Mouse (Mus musculus) MEL (cell line): ENCODE results near the gene Aldh9a1. TPM values are rescaled to one million over a fixed set of nuclear protein-coding genes. Genes with fewer than 3 reads are reported as not detected.

Experiments used
- DNase-seq: peaks from one replicate; pipeline ENCODE4 v3.0.0; 2011; ENCODE audit warnings: low read depth, low spot score
- H3K27ac ChIP-seq: 2 replicates; pipeline ENCODE4 v1.5.1; 2012; ENCODE audit warnings: low read depth, mild to moderate bottlenecking, control low read depth, low read length, moderate library complexity; ENCODE audit not compliant: control insufficient read depth
- H3K27me3 ChIP-seq, 2 experiments: fragments of 150-350 bp in 1 of 2; sonication (generic) in 1 of 2; 2 replicates each; pipeline ENCODE4 v1.6.1; 2012; ENCODE audit warnings: low read length in 2 of 2, mild to moderate bottlenecking in 2 of 2, improper control_type of control experiment in 1 of 2, moderate library complexity in 1 of 2; ENCODE audit not compliant: insufficient read depth in 2 of 2, control insufficient read depth in 1 of 2
- H3K36me3 ChIP-seq, 2 experiments: 2 replicates each; pipeline ENCODE4 v1.6.1; 2012 to 2014; ENCODE audit warnings: low read length in 2 of 2, improper control_type of control experiment in 1 of 2, inconsistent platforms in 1 of 2, mild to moderate bottlenecking in 1 of 2; ENCODE audit not compliant: insufficient read depth in 2 of 2, control insufficient read depth in 1 of 2
- H3K4me1 ChIP-seq, 2 experiments: fragments of 150-350 bp in 1 of 2; sonication (generic) in 1 of 2; 2 replicates each; pipeline ENCODE4 v1.6.1; 2012; ENCODE audit warnings: low read length in 2 of 2, improper control_type of control experiment in 1 of 2, mild to moderate bottlenecking in 1 of 2; ENCODE audit not compliant: insufficient read depth in 2 of 2, control insufficient read depth in 1 of 2
- H3K4me3 ChIP-seq, 2 experiments: fragments of 150-350 bp in 1 of 2; sonication (generic) in 1 of 2; 2 replicates each; pipeline ENCODE4 v1.5.1; 2012; ENCODE audit warnings: low read depth in 2 of 2, low read length in 2 of 2, mild to moderate bottlenecking in 2 of 2, moderate library complexity in 2 of 2, control low read depth in 1 of 2, improper control_type of control experiment in 1 of 2; ENCODE audit not compliant: control insufficient read depth in 1 of 2, insufficient read depth in 1 of 2
- H3K79me2 ChIP-seq: 2 replicates; pipeline ENCODE4 v1.6.1; 2012; ENCODE audit warnings: mild to moderate bottlenecking, low read length, moderate library complexity; ENCODE audit not compliant: control insufficient read depth, poor library complexity, insufficient read depth
- H3K9ac ChIP-seq: 2 replicates; pipeline ENCODE4 v1.6.1; 2012; ENCODE audit warnings: low read depth, mild to moderate bottlenecking, control low read depth, low read length, moderate library complexity; ENCODE audit not compliant: control insufficient read depth, poor library complexity, severe bottlenecking
- H3K9me3 ChIP-seq: fragments of 150-350 bp; sonication (generic); replicated peaks from 2 replicates; pipeline ENCODE4 v1.6.1; 2012; ENCODE audit warnings: mild to moderate bottlenecking, low read length, improper control_type of control experiment, moderate library complexity; ENCODE audit not compliant: insufficient read depth
- CTCF ChIP-seq, 3 experiments: IDR thresholded peaks in 2 of 3; conservative IDR thresholded peaks in 1 of 3; 2 replicates each; pipeline ENCODE4 v1.5.1; 2011 to 2012; ENCODE audit warnings: low read length in 3 of 3, low read depth in 2 of 3, mild to moderate bottlenecking in 2 of 3, improper control_type of control experiment in 1 of 3, inconsistent platforms in 1 of 3, mixed read lengths in 1 of 3, moderate library complexity in 1 of 3; ENCODE audit not compliant: control insufficient read depth in 1 of 3, insufficient read depth in 1 of 3, poor library complexity in 1 of 3, severe bottlenecking in 1 of 3
- ELF1 ChIP-seq: IDR thresholded peaks from 2 replicates; pipeline ENCODE4 v1.6.1; 2014; ENCODE audit warnings: low read depth, mild to moderate bottlenecking, inconsistent platforms, low read length, improper control_type of control experiment, moderate library complexity
- EP300 ChIP-seq, 2 experiments: IDR thresholded peaks; 2 replicates each; pipeline ENCODE4 v1.6.1; 2011; ENCODE audit warnings: improper control_type of control experiment in 2 of 2, low read length in 2 of 2, low read depth in 1 of 2, mild to moderate bottlenecking in 1 of 2
- ETS1 ChIP-seq: IDR thresholded peaks from 2 replicates; pipeline ENCODE4 v1.6.1; 2012; ENCODE audit warnings: low read depth, mild to moderate bottlenecking, inconsistent platforms, low read length, improper control_type of control experiment, moderate library complexity
- GATA1 ChIP-seq: IDR thresholded peaks from 2 replicates; pipeline ENCODE4 v1.6.1; 2011; ENCODE audit warnings: low read depth, low read length, improper control_type of control experiment
- HCFC1 ChIP-seq: IDR thresholded peaks from 2 replicates; pipeline ENCODE4 v1.6.1; 2012; ENCODE audit warnings: low read depth, mild to moderate bottlenecking, inconsistent platforms, low read length, improper control_type of control experiment, moderate library complexity
- KAT2A ChIP-seq: conservative IDR thresholded peaks from 2 replicates; pipeline ENCODE4 v1.6.1; 2012; ENCODE audit warnings: low read depth, low read length, improper control_type of control experiment, inconsistent platforms
- MAX ChIP-seq: IDR thresholded peaks from 2 replicates; pipeline ENCODE4 v1.6.1; 2011; ENCODE audit warnings: low read length, improper control_type of control experiment
- MAZ ChIP-seq: IDR thresholded peaks from 2 replicates; pipeline ENCODE4 v1.6.1; 2012; ENCODE audit warnings: low read depth, mild to moderate bottlenecking, inconsistent platforms, low read length, improper control_type of control experiment
- MEF2A ChIP-seq: IDR thresholded peaks from 2 replicates; pipeline ENCODE4 v1.6.1; 2014; ENCODE audit warnings: low read depth, mild to moderate bottlenecking, inconsistent platforms, low read length, improper control_type of control experiment; ENCODE audit not compliant: poor library complexity, insufficient replicate concordance, severe bottlenecking; ENCODE audit errors: extremely low read depth
- MXI1 ChIP-seq: IDR thresholded peaks from 2 replicates; pipeline ENCODE4 v1.6.1; 2011; ENCODE audit warnings: mild to moderate bottlenecking, low read depth, low read length, improper control_type of control experiment
- MYB ChIP-seq: IDR thresholded peaks from 2 replicates; pipeline ENCODE4 v1.6.1; 2011; ENCODE audit warnings: mild to moderate bottlenecking, low read depth, low read length, improper control_type of control experiment
- MYC ChIP-seq: IDR thresholded peaks from 2 replicates; pipeline ENCODE4 v1.6.1; 2011; ENCODE audit warnings: low read depth, mild to moderate bottlenecking, low read length, improper control_type of control experiment, moderate library complexity
- NELFE ChIP-seq: IDR thresholded peaks from 2 replicates; pipeline ENCODE4 v1.6.1; 2011; ENCODE audit warnings: low read depth, low read length, improper control_type of control experiment
- POLR2A ChIP-seq, 2 experiments: IDR thresholded peaks; 2 replicates each; pipeline ENCODE4 v1.6.1; 2011 to 2012; ENCODE audit warnings: low read length in 2 of 2, mild to moderate bottlenecking in 2 of 2, control low read depth in 1 of 2, improper control_type of control experiment in 1 of 2, low read depth in 1 of 2, moderate library complexity in 1 of 2; ENCODE audit not compliant: control insufficient read depth in 1 of 2, insufficient read depth in 1 of 2, poor library complexity in 1 of 2
- POLR2AphosphoS2 ChIP-seq: IDR thresholded peaks from 2 replicates; pipeline ENCODE4 v1.6.1; 2011; ENCODE audit warnings: low read length, improper control_type of control experiment
- RCOR1 ChIP-seq: IDR thresholded peaks from 2 replicates; pipeline ENCODE4 v1.6.1; 2012; ENCODE audit warnings: low read depth, mild to moderate bottlenecking, inconsistent platforms, low read length, improper control_type of control experiment
- SIN3A ChIP-seq: IDR thresholded peaks from 2 replicates; pipeline ENCODE4 v1.6.1; 2012; ENCODE audit warnings: low read length, improper control_type of control experiment, inconsistent platforms
- SMC3 ChIP-seq: IDR thresholded peaks from 2 replicates; pipeline ENCODE4 v1.6.1; 2011; ENCODE audit warnings: low read depth, low read length, improper control_type of control experiment
- TAL1 ChIP-seq: IDR thresholded peaks from 2 replicates; pipeline ENCODE4 v1.6.1; 2012; ENCODE audit warnings: mild to moderate bottlenecking, inconsistent platforms, low read length, moderate library complexity, mixed read lengths
- TBP ChIP-seq: IDR thresholded peaks from 2 replicates; pipeline ENCODE4 v1.8.0; 2011; ENCODE audit warnings: low read depth, low read length, improper control_type of control experiment
- TCF12 ChIP-seq: IDR thresholded peaks from 2 replicates; pipeline ENCODE4 v1.6.1; 2014; ENCODE audit warnings: low read depth, mild to moderate bottlenecking, inconsistent platforms, low read length, improper control_type of control experiment, moderate library complexity
- polyA plus RNA-seq, 2 experiments: library from polyadenylated mRNA; stranded (reverse) in 1 of 2; unstranded in 1 of 2; fragments of >175 nt in 1 of 2; fragments of >200 nt in 1 of 2; gene quantifications; 2 replicates each; pipeline versions ENCODE4 v1.2.1 to v1.2.4; 2012; ENCODE audit warnings: low replicate concordance in 2 of 2, low read depth in 1 of 2; ENCODE audit not compliant: insufficient read length in 2 of 2, insufficient read depth in 1 of 2, missing spikeins in 1 of 2
- total RNA-seq: library from RNA; depleted of rRNA; stranded (reverse); fragments of 300-350 nt; gene quantifications from 2 replicates; pipeline ENCODE4 v1.2.3, GENCODE M21; 2012

Aldh9a1 gene
- total and polyA plus RNA-seq, 3 experiments: 14.3 to 78.2 TPM; not detected in 1

DNA sequence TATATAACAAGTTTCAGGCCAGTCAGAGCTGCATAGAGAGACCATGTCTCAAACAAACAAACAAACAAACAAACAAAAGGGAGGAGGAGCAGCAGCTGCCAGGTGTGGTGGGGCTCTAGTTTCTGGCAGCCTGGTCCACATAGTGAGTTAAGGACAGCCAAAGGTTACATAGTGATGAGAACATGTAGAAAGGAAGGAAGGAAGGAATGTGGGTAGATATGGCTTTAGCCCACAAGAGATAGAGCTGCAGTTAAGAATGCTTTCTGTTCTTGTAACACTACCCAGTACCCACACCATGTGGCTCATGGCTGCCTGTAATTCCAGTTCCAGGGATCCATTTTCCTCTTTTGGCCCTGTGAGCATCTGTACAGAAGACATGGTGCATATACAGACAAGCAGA lies 37.4 kb upstream of the Aldh9a1 start:
- DNase-seq: peak; percentile 55
- no peak overlapping the region for H3K9ac ChIP-seq
- peaks cover 9 to 13% of the 10 kb centered on the region in 2 experiments for H3K4me1 ChIP-seq
- no peaks in the 10 kb centered on the region for H3K27me3 ChIP-seq
- H3K4me3 ChIP-seq: no peak overlapping the region
- TF ChIP-seq GATA1 (peak; percentile 68), HCFC1 (no peak), MAZ (no peak), TAL1 (no peak), ETS1 (peak; percentile 63), EP300 (IDR thresholded peaks at IDR 0.05; ENCODE audit: low read depth in 1 of 2, low read length in 2 of 2) (peak; percentile 47 to 66; a peak in 3 of 4 replicates), KAT2A (0 out of 2 replicates have a peak, but pooled peaks have one; percentile 21), TCF12 (peak; percentile 32; the same call in 1 of the 2 replicates), ELF1 (no peak), MEF2A (no peak), MAX (peak; percentile 54; the same call in 1 of the 2 replicates), POLR2AphosphoS2 (peak; percentile 18; the same call in 1 of the 2 replicates), TBP (no peak), MYC (peak; percentile 70; the same call in 1 of the 2 replicates), NELFE (no peak), SIN3A (peak; percentile 54; the same call in 1 of the 2 replicates), MXI1 (peak; percentile 42; the same call in 1 of the 2 replicates), POLR2A (IDR thresholded peaks at IDR 0.05; ENCODE audit: control insufficient read depth in 1 of 2, insufficient read depth in 1 of 2, low read depth in 1 of 2, low read length in 2 of 2, poor library complexity in 1 of 2) (no peak), RCOR1 (no peak), MYB (no peak)
- TF ChIP-seq, all 39 proteins: peak for 10
- H3K36me3 ChIP-seq: peaks cover 12 to 30% of the 10 kb centered on the region in 2 experiments
- H3K9me3 ChIP-seq: no peaks in the 10 kb centered on the region
- H3K27ac ChIP-seq: peak overlapping the region; percentile 2; the same call in 1 of the 2 replicates
- H3K79me2 ChIP-seq: peaks cover 29% of the 10 kb centered on the region

DNA sequence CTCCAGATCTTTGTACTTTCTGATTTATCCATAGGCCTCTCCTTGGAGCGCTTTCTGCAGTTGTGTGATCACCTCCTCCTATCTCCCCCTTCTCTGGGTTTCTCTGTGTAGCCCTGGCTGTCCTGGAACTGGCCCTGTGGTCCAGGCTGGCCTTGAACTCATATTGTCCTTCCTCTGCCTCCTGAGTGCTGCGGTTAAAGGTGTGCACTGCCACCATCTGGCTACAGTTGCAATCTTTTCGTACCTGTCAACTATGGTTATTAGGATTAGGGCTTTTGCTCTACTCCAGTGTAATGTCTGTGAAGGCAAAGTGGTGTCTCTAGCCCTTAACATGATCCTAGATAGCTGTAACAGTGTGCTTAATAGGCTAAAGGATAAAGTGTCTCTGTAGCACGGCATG lies 36.6 kb upstream of the Aldh9a1 start:
- Histone ChIP-seq H3K9me3 (no peaks in the 10 kb centered on the region), H3K9ac (peak overlapping the region; percentile 16; the same call in 1 of the 2 replicates), H3K27ac (no peak overlapping the region), H3K79me2 (peaks cover 25% of the 10 kb centered on the region), H3K27me3 (no peaks in the 10 kb centered on the region), H3K36me3 (peaks cover 17 to 30% of the 10 kb centered on the region in 2 experiments), H3K4me1 (peaks cover 9 to 13% of the 10 kb centered on the region in 2 experiments), H3K4me3 (no peak overlapping the region)
- no peak for DNase-seq
- TF ChIP-seq SMC3 (peak; percentile 26; the same call in 1 of the 2 replicates), CTCF (IDR thresholded peaks at IDR 0.05 in 2 of 3, conservative IDR thresholded peaks at IDR 0.05 in 1 of 3; ENCODE audit: control insufficient read depth in 1 of 3, insufficient read depth in 1 of 3, low read depth in 2 of 3, low read length in 3 of 3, poor library complexity in 1 of 3, severe bottlenecking in 1 of 3) (peak in 2 of 3 experiments; percentile 15 to 31; a peak in 2 of 6 replicates), MEF2A (no peak)
